Mouse (Mus musculus): ENCODE measurements around the gene Dctn3. TPM values are rescaled to one million over a fixed set of nuclear protein-coding genes. Genes with fewer than 3 reads are reported as not detected.
A peak's percentile ranks its signal among the peaks of the same experiment; 100 is the strongest.

Gene Dctn3
- polyA plus RNA-seq, 1 experiment from 2014 or later = 232 TPM

DNA sequence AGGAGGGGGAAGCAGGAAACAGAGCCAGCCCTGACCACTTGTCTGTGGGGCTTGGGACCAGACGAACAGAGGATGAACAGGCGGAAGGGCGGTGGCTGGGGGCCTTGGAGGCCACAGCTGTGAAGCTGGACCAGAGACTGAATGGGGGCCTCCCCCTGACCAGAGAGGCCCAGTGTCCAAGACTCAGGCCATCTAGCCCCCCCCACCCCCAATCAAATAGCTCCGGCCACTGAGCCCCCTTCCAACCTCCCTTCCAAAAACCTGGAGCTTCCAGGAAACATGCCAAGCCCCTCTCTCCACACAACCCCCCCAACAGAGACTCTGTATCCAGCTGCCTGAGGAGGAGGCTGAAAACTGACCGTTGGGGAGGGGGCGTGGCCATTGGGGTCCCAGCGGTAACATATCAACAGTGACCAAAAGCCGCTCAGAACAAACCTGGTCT is 50.4 kb downstream of the Dctn3 start:
- Histone ChIP-seq H3K4me3 (peak overlapping the region; percentile 20), H3K27ac (peak overlapping the region; percentile 84), H3K4me1 (replicated peaks) (peaks cover 74% of the 10 kb centered on the region), H3K27me3 (ENCODE audit: insufficient read depth, poor library complexity, severe bottlenecking) (0 out of 2 replicates have a peak, but pooled peaks cover 15% of the 10 kb centered on the region), H3K9me3 (no peaks in the 10 kb centered on the region), H3K36me3 (peaks cover 99% of the 10 kb centered on the region)
- WGBS = 31% methylated on average over 8 of the region's 8 CpGs
- DNase-seq (ENCODE audit: low spot score) = peak; percentile 20

- Histone ChIP-seq H3K27me3 (ENCODE audit: insufficient read depth, poor library complexity, severe bottlenecking) (0 out of 2 replicates have a peak, but pooled peaks cover 11% of the 10 kb centered on the region), H3K4me1 (replicated peaks) (peaks cover 71% of the 10 kb centered on the region), H3K4me3 (peak overlapping the region; percentile 20), H3K36me3 (peaks cover 99% of the 10 kb centered on the region), H3K9me3 (no peaks in the 10 kb centered on the region), H3K27ac (peak overlapping the region; percentile 84)
- 16% methylated on average over 8 of the region's 8 CpGs for WGBS
- DNase-seq (ENCODE audit: low spot score) = no peak
Measured at GRCm38 (mm10) chr4:41671963-41672480, 50.9 kb downstream of the Dctn3 start.

DNA sequence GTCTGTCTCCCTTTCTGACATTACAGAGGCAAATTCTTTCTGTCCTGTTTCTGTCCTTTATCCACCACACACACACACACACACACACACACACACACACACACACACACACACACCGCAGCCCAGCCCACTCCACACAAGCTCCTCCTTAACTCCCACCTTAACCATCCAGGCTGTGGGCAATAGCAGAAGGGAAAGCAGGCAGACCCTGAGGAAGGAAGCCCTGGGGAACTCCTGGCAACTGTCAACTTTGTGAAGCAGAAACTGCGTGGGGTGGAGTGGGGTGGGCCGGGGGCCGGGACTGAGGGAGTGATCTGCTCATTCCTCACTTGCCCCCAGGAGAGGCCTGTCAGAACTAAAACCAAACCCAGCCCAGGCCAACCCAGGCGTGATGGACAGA is 51.5 kb downstream of the Dctn3 start:
- 51% methylated on average over 5 of the region's 5 CpGs for whole genome bisulfite sequencing
- Histone ChIP-seq H3K27me3 (ENCODE audit: insufficient read depth, poor library complexity, severe bottlenecking) (0 out of 2 replicates have a peak, but pooled peaks cover 9% of the 10 kb centered on the region), H3K4me1 (replicated peaks) (peaks cover 71% of the 10 kb centered on the region), H3K27ac (peak overlapping the region; percentile 84), H3K36me3 (peaks cover 99% of the 10 kb centered on the region), H3K4me3 (0 out of 2 replicates have a peak overlapping the region, but pooled peaks have one; percentile 20), H3K9me3 (no peaks in the 10 kb centered on the region)
- no peak for DNase-seq (ENCODE audit: low spot score)

GRCm38 (mm10) chr4:41670836-41671235 is 52.1 kb downstream of the Dctn3 start:
- Histone ChIP-seq H3K27ac (peak overlapping the region; percentile 84; the same call in 1 of the 2 replicates), H3K4me3 (no peak overlapping the region), H3K27me3 (ENCODE audit: insufficient read depth, poor library complexity, severe bottlenecking) (0 out of 2 replicates have a peak, but pooled peaks cover 9% of the 10 kb centered on the region), H3K4me1 (replicated peaks) (peaks cover 70% of the 10 kb centered on the region), H3K36me3 (peaks cover 98% of the 10 kb centered on the region), H3K9me3 (no peaks in the 10 kb centered on the region)
- 83% methylated on average over 18 of the region's 18 CpGs for WGBS
- DNase-seq (ENCODE audit: low spot score) = no peak

GRCm38 (mm10) chr4:41666646-41667045 is 56.3 kb downstream of the Dctn3 start:
- H3K36me3 ChIP-seq = peaks cover 95% of the 10 kb centered on the region
- H3K4me1 ChIP-seq (replicated peaks) = peaks cover 75% of the 10 kb centered on the region
- no peaks in the 10 kb centered on the region for H3K9me3 ChIP-seq
- 0 out of 2 replicates have a peak, but pooled peaks cover 5% of the 10 kb centered on the region for H3K27me3 ChIP-seq (ENCODE audit: insufficient read depth, poor library complexity, severe bottlenecking)
- H3K27ac ChIP-seq = peak overlapping the region; percentile 5; the same call in 1 of the 2 replicates
- DNase-seq (ENCODE audit: low spot score) = peak; percentile 5
- H3K4me3 ChIP-seq = no peak overlapping the region
- WGBS = 68% methylated on average over 11 of the region's 11 CpGs

GRCm38 (mm10) chr4:41665009-41665675 is 57.8 kb downstream of the Dctn3 start:
- Histone ChIP-seq H3K4me3 (peak overlapping the region; percentile 25; the same call in 1 of the 2 replicates), H3K27ac (peak overlapping the region; percentile 85), H3K9me3 (no peaks in the 10 kb centered on the region), H3K36me3 (peaks cover 95% of the 10 kb centered on the region), H3K27me3 (ENCODE audit: insufficient read depth, poor library complexity, severe bottlenecking) (0 out of 2 replicates have a peak, but pooled peaks cover 3% of the 10 kb centered on the region), H3K4me1 (replicated peaks) (peaks cover 75% of the 10 kb centered on the region)
- peak; percentile 73 for DNase-seq (ENCODE audit: low spot score)
- WGBS = 5% methylated on average over 6 of the region's 8 CpGs

Other genes starting within 250 kb of the Dctn3 start
- gene AI464131, start 220.1 kb downstream of the Dctn3 start, polyA plus RNA-seq (2016; fragmentation: Nextera tagmentation; extraction: Ambion mirVana) = 7.4 and 9.1 TPM in 2 replicates
- gene 1110017D15Rik, start 205.8 kb downstream of the Dctn3 start, polyA plus RNA-seq (2016; fragmentation: Nextera tagmentation; extraction: Ambion mirVana) = 8.1 and 14.7 TPM in 2 replicates
- 6.2 and 8.3 TPM in 2 replicates for gene Fam219a, start 153.6 kb downstream of the Dctn3 start, polyA plus RNA-seq (2016; fragmentation: Nextera tagmentation; extraction: Ambion mirVana)
- gene Dnaic1, start 153.4 kb downstream of the Dctn3 start, polyA plus RNA-seq (2016; fragmentation: Nextera tagmentation; extraction: Ambion mirVana) = 1.4 and 4.3 TPM in 2 replicates
- gene Enho, start 82.8 kb downstream of the Dctn3 start, polyA plus RNA-seq (2016; fragmentation: Nextera tagmentation; extraction: Ambion mirVana) = 27.3 and 50.9 TPM in 2 replicates
- gene Cntfr, start 26.1 kb downstream of the Dctn3 start, polyA plus RNA-seq (2016; fragmentation: Nextera tagmentation; extraction: Ambion mirVana) = 29.7 and 51.6 TPM in 2 replicates
- 84.3 and 91.4 TPM in 2 replicates for gene Il11ra1, start 23.2 kb downstream of the Dctn3 start, polyA plus RNA-seq (2016; fragmentation: Nextera tagmentation; extraction: Ambion mirVana)
- gene Rpp25l, start 9.6 kb downstream of the Dctn3 start, polyA plus RNA-seq (2016; fragmentation: Nextera tagmentation; extraction: Ambion mirVana) = 89.7 and 96.6 TPM in 2 replicates
- gene Arid3c, start 8.0 kb upstream of the Dctn3 start, polyA plus RNA-seq (2016; fragmentation: Nextera tagmentation; extraction: Ambion mirVana) = 0.36 and 0.88 TPM in 2 replicates
- 22.9 and 24.3 TPM in 2 replicates for gene Galt, start 32.1 kb upstream of the Dctn3 start, polyA plus RNA-seq (2016; fragmentation: Nextera tagmentation; extraction: Ambion mirVana)
- 77.4 and 89.4 TPM in 2 replicates for gene Sigmar1, start 33.0 kb upstream of the Dctn3 start, polyA plus RNA-seq (2016; fragmentation: Nextera tagmentation; extraction: Ambion mirVana)
- 51.0 and 86.2 TPM in 2 replicates for gene Ccl27a, start 51.1 kb upstream of the Dctn3 start, polyA plus RNA-seq (2016; fragmentation: Nextera tagmentation; extraction: Ambion mirVana)
- 0.50 TPM in 1 of 2 replicates, not detected in the other for gene Gm21541, start 180.4 kb upstream of the Dctn3 start, polyA plus RNA-seq (2016; fragmentation: Nextera tagmentation; extraction: Ambion mirVana)
- 2.3 and 2.8 TPM in 2 replicates for gene Gm20878, start 218.4 kb upstream of the Dctn3 start, polyA plus RNA-seq (2016; fragmentation: Nextera tagmentation; extraction: Ambion mirVana)
- 0.05 TPM in 1 of 2 replicates, not detected in the other for gene Fam205a4, start 242.9 kb upstream of the Dctn3 start, polyA plus RNA-seq (2016; fragmentation: Nextera tagmentation; extraction: Ambion mirVana)